24 mouse cellular contexts compared by ENCODE assay signal in the genomic region with DNA sequence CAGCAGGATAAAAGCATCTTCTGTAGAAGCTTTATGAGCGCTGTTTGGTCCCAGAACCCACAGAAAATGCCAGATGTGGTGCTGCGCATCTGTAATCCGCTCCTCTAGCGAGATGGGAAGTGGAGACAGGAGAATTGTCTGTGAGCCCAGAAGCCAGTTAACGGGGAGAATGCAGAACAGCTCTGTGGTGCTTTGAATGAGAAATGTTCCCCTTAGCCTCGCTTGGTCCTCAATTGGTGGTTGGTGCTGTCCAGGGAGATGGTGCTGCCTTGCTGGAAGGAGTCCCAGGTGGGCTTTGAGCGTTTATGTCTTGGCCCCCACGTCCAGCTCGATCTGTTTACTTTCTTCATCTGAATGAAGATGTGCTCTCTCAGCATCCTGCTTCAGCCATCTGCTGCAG. TPM values are rescaled to one million over a fixed set of nuclear protein-coding genes. Genes with fewer than 3 reads are reported as not detected.
A peak's percentile ranks its signal among the peaks of the same experiment; 100 is the strongest.
DNase-seq lines count a peak whose midpoint lies in the region; ATAC-seq and TF ChIP-seq lines count a peak whose summit lies in the region.
"Had no signal": no experiment of that assay in that cellular context is flagged by ENCODE, and none has a peak within 500 bp of the region (broad histone marks: within the 10 kb centered on the region; RNA-seq: fewer than 3 reads in every experiment).

No protein-coding gene starts in this region.

- ATAC-seq in frontal cortex, adult (ENCODE audit: low TSS enrichment), result peak; percentile 48
- no peak for ATAC-seq in hindbrain, postnatal 0 days
- no peak for ATAC-seq in neural tube, embryonic 13.5 days (ENCODE audit: low read depth)
- ATAC-seq: activated CD4-positive, CD25-positive, alpha-beta regulatory T cell, adult 4 months; forebrain, embryonic 14.5 days; forebrain, postnatal 0 days; inflammation-experienced regulatory T-cells, adult 6 months had no signal

- no peak overlapping the region for H3K27ac ChIP-seq in hindbrain, postnatal 0 days
- H3K27ac ChIP-seq in hindbrain, embryonic 10.5 days, result no peak overlapping the region
- 0 out of 2 replicates have a peak overlapping the region, but pooled peaks have one; percentile 18 for H3K27ac ChIP-seq in neural tube, embryonic 13.5 days (replicated peaks)
- H3K27ac ChIP-seq in forebrain, embryonic 10.5 days, result no peak overlapping the region
- H3K27ac ChIP-seq: heart, embryonic 15.5 days; hindbrain, embryonic 15.5 days had no signal

- peaks cover 21% of the 10 kb centered on the region for H3K36me3 ChIP-seq in hindbrain, postnatal 0 days (ENCODE audit: insufficient read depth, low read length)
- H3K36me3 ChIP-seq in hindbrain, embryonic 10.5 days, result peaks cover 80% of the 10 kb centered on the region
- H3K36me3 ChIP-seq in neural tube, embryonic 13.5 days, result peaks cover 57% of the 10 kb centered on the region
- H3K36me3 ChIP-seq in forebrain, embryonic 10.5 days (replicated peaks), result peaks cover 76% of the 10 kb centered on the region

- DNase-seq in frontal cortex, postnatal 36 days (ENCODE audit: low spot score in 2 of 2), result no peak
- DNase-seq in hindbrain, postnatal 0 days (ENCODE audit: low spot score), result peak; percentile 23
- DNase-seq in hindbrain, embryonic 10.5 days (ENCODE audit: low spot score), result no peak
- DNase-seq in neural tube, embryonic 10.5 days (ENCODE audit: extremely low spot score, low spot score), result no peak
- DNase-seq in forebrain, embryonic 10.5 days (ENCODE audit: extremely low spot score, low spot score), result no peak
- DNase-seq: adrenal gland, adult 8-10 months; adrenal gland, postnatal 25 days; cerebellum, adult 11-12 months; cerebellum, adult 8-10 months; cerebellum, postnatal 10 days; cerebellum, postnatal 36 days; forebrain, postnatal 0 days; gastrocnemius, postnatal 10 days; gastrocnemius, postnatal 36 days; heart, postnatal 10 days; heart, postnatal 36 days had no signal

- no peak overlapping the region for H3K4me3 ChIP-seq in hindbrain, postnatal 0 days (ENCODE audit: low read length)
- no peak overlapping the region for H3K4me3 ChIP-seq in hindbrain, embryonic 10.5 days
- H3K4me3 ChIP-seq in neural tube, embryonic 13.5 days, result no peak overlapping the region
- H3K4me3 ChIP-seq in forebrain, embryonic 10.5 days, result no peak overlapping the region
- H3K4me3 ChIP-seq: heart, embryonic 12.5 days; heart, embryonic 15.5 days; hindbrain, embryonic 15.5 days had no signal

- H3K9me3 ChIP-seq in hindbrain, postnatal 0 days (ENCODE audit: low read length), result no peaks in the 10 kb centered on the region
- H3K9me3 ChIP-seq in hindbrain, embryonic 10.5 days, result no peaks in the 10 kb centered on the region
- H3K9me3 ChIP-seq in neural tube, embryonic 13.5 days, result no peaks in the 10 kb centered on the region
- H3K9me3 ChIP-seq in forebrain, embryonic 10.5 days, result no peaks in the 10 kb centered on the region
- H3K9me3 ChIP-seq: heart, embryonic 12.5 days; heart, embryonic 15.5 days; hindbrain, embryonic 15.5 days had no signal

- no peaks in the 10 kb centered on the region for H3K27me3 ChIP-seq in hindbrain, postnatal 0 days (ENCODE audit: insufficient read depth, low read length)
- H3K27me3 ChIP-seq in hindbrain, embryonic 10.5 days (ENCODE audit: insufficient read depth, poor library complexity, severe bottlenecking), result no peaks in the 10 kb centered on the region
- H3K27me3 ChIP-seq in neural tube, embryonic 13.5 days, result no peaks in the 10 kb centered on the region
- no peaks in the 10 kb centered on the region for H3K27me3 ChIP-seq in forebrain, embryonic 10.5 days (ENCODE audit: poor library complexity, severe bottlenecking)
- H3K27me3 ChIP-seq: heart, embryonic 12.5 days; heart, embryonic 15.5 days; hindbrain, embryonic 15.5 days had no signal

- H3K9ac ChIP-seq in hindbrain, postnatal 0 days (replicated peaks; ENCODE audit: low read length), result no peak overlapping the region
- no peak overlapping the region for H3K9ac ChIP-seq in neural tube, embryonic 13.5 days
- H3K9ac ChIP-seq: forebrain, postnatal 0 days; heart, embryonic 12.5 days; heart, embryonic 15.5 days; hindbrain, embryonic 15.5 days had no signal

- no peak overlapping the region for H3K4me2 ChIP-seq in hindbrain, postnatal 0 days (ENCODE audit: low read depth, low read length)
- H3K4me2 ChIP-seq in neural tube, embryonic 13.5 days, result no peak overlapping the region
- H3K4me2 ChIP-seq: heart, embryonic 12.5 days; heart, embryonic 15.5 days; hindbrain, embryonic 15.5 days had no signal

- 64% methylated on average over 9 of the region's 9 CpGs for WGBS in hindbrain, postnatal 0 days
- WGBS in hindbrain, embryonic 10.5 days, result 91% methylated on average over 9 of the region's 9 CpGs
- WGBS in neural tube, embryonic 13.5 days, result 85% methylated on average over 9 of the region's 9 CpGs
- 88% methylated on average over 9 of the region's 9 CpGs for WGBS in forebrain, embryonic 10.5 days

- no peak for TF ChIP-seq CTCF in hindbrain, postnatal 0 days (IDR thresholded peaks at IDR 0.05; ENCODE audit: low read depth)

- no peaks in the 10 kb centered on the region for H3K4me1 ChIP-seq in hindbrain, postnatal 0 days (ENCODE audit: insufficient read depth, low read length)
- H3K4me1 ChIP-seq in hindbrain, embryonic 10.5 days (replicated peaks), result no peaks in the 10 kb centered on the region
- H3K4me1 ChIP-seq in neural tube, embryonic 13.5 days (replicated peaks), result 0 out of 2 replicates have a peak, but pooled peaks cover 5% of the 10 kb centered on the region
- H3K4me1 ChIP-seq in forebrain, embryonic 10.5 days, result no peaks in the 10 kb centered on the region
- H3K4me1 ChIP-seq: heart, embryonic 15.5 days; hindbrain, embryonic 15.5 days had no signal

RNA-seq across cellular contexts. Expression of gene Cyfip1, which starts 39.3 kb away (rescaled TPM):
- total RNA-seq in hindbrain, postnatal 0 days (2014; rRNA removed), result 44.1 and 48.5 TPM in 2 replicates
- 41.5 and 47.2 TPM in 2 replicates for polyA plus RNA-seq in hindbrain, postnatal 0 days (2015; fragmentation: Nextera tagmentation; extraction: Ambion mirVana)
- polyA plus RNA-seq in hindbrain, embryonic 10.5 days (2016; fragmentation: Nextera tagmentation; extraction: Ambion mirVana), result 75.2 and 88.2 TPM in 2 replicates
- polyA plus RNA-seq in neural tube, embryonic 13.5 days (2015; fragmentation: Nextera tagmentation; extraction: Ambion mirVana), result 47.6 and 49.4 TPM in 2 replicates
- polyA plus RNA-seq in forebrain, embryonic 10.5 days (2016; fragmentation: Nextera tagmentation; extraction: Ambion mirVana), result 87.6 and 88.4 TPM in 2 replicates
